Mouse (Mus musculus) B cell, adult (primary cell): ENCODE measurements around the gene Rnf149. TPM values are rescaled to one million over a fixed set of nuclear protein-coding genes. Genes with fewer than 3 reads are reported as not detected.

Source experiments
- total RNA-seq: library from RNA; stranded (reverse); gene quantifications from 4 replicates; pipeline ENCODE4 v1.2.4, GENCODE M21; 2023; ENCODE audit not compliant: inconsistent age

The Rnf149 gene
- 13.3 to 18.4 TPM (median 14.8 TPM) in 4 replicates for total RNA-seq

DNA sequence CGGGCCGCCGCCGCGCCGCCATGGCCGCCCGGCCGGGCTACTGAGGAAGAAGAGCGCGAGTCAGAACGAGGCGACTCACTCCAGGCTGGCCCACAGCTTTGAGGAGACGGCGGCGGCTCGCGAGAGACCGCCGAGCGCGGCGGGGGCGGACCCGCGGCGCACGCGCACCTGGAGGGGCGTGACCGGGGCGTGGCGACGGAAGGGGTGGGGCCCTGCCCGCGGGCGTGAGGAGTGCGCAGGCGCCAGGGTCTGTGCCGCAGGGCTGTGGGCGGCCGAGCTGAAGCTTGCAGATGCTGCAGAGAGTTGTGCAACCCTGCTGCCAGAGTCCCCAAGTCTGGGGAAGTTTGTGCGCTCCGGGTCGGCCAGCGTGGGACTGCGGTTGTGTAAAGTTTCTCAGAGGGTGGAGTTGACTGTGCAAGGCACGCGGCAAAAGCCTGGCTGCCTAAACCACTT is at the start of gene Rnf149:
Gene Rnf149, minus strand, starts transcription at position 153 of the 453 bp plus-strand sequence.

DNA sequence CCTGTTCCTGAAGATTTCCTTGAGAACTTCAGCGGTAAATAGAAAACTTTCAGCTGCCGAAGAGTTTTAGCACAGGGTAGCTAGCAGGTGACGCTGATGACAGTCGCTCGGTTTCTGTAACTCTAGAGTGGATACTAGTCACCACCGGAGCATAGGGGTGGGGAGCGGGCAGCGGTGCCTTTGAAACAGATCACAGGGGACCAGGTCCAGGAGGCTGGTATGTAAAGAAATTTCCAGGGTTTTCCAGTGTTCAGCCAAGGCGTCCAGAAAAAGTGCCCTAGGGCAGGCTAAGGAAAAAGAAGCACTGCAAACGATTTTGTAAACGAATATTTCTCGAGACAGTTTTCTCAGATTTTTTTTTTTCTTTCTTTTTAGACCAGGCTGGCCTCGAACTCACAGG is 42.4 kb downstream of the Rnf149 start, which contains the start of gene Cnot11:
Gene Cnot11, plus strand, starts transcription at position 162 of the 400 bp plus-strand sequence.

Other genes starting within 250 kb of the Rnf149 start
- 1,235 to 1,769 TPM (median 1,633 TPM) in 4 replicates for gene Rpl31, start 209.6 kb downstream of the Rnf149 start, total RNA-seq
- 1.2 to 2.7 TPM (median 1.8 TPM) in 4 replicates for gene Tbc1d8, start 98.7 kb downstream of the Rnf149 start, total RNA-seq
- gene Cnot11, start 42.4 kb downstream of the Rnf149 start, total RNA-seq = 22.2 to 25.2 TPM (median 23.1 TPM) in 4 replicates
- gene Creg2, start 74.1 kb upstream of the Rnf149 start, total RNA-seq = not detected in 4 replicates
- not detected in 4 replicates for gene Rfx8, start 143.6 kb upstream of the Rnf149 start, total RNA-seq
- not detected in 4 replicates for gene Gm3646, start 227.9 kb upstream of the Rnf149 start, total RNA-seq